Mouse (Mus musculus) forebrain, embryonic 15.5 days (tissue): ENCODE data around the gene Cfp. TPM values are rescaled to one million over a fixed set of nuclear protein-coding genes. Genes with fewer than 3 reads are reported as not detected.

Source experiments
- ATAC-seq: fragments of 200-750 bp; cut with Nextera tagmentation; replicated peaks from 2 replicates; pipeline ENCODE4 v1.8.0; 2017; ENCODE audit warnings: mild to moderate bottlenecking, moderate TSS enrichment, moderate library complexity
- H3K27ac ChIP-seq: fragments of 300-500 bp; sonication (generic); replicated peaks from 2 replicates; pipeline ENCODE4 v1.5.1; 2015; ENCODE audit warnings: mild to moderate bottlenecking, inconsistent platforms
- H3K27me3 ChIP-seq: fragments of 300-500 bp; sonication (generic); 2 replicates; pipeline ENCODE4 v1.6.1; 2015; ENCODE audit warnings: inconsistent platforms
- H3K36me3 ChIP-seq: fragments of 300-500 bp; sonication (generic); 2 replicates; pipeline ENCODE4 v1.6.1; 2015; ENCODE audit warnings: mild to moderate bottlenecking, inconsistent platforms
- H3K4me1 ChIP-seq: fragments of 300-500 bp; sonication (generic); 2 replicates; pipeline ENCODE4 v1.6.1; 2015; ENCODE audit warnings: inconsistent platforms
- H3K4me2 ChIP-seq: fragments of 300-500 bp; sonication (generic); replicated peaks from 2 replicates; pipeline ENCODE4 v1.6.1; 2015; ENCODE audit warnings: mild to moderate bottlenecking, inconsistent platforms
- H3K4me3 ChIP-seq: fragments of 300-500 bp; sonication (generic); 2 replicates; pipeline ENCODE4 v1.5.1; 2015; ENCODE audit warnings: mild to moderate bottlenecking, inconsistent platforms
- H3K9ac ChIP-seq: fragments of 300-500 bp; sonication (generic); replicated peaks from 2 replicates; pipeline ENCODE4 v1.6.1; 2015; ENCODE audit warnings: mild to moderate bottlenecking, inconsistent platforms
- H3K9me3 ChIP-seq: fragments of 300-500 bp; sonication (generic); 2 replicates; pipeline ENCODE4 v1.6.1; 2016; ENCODE audit warnings: inconsistent platforms
- WGBS: fragments of 180-500 bp; shearing (Covaris S2); methylation state at CpG from one replicate; pipeline ENCODE4 v1.1.7; 2015; ENCODE audit warnings: mixed read lengths; 5-methylcytosine and 5-hydroxymethylcytosine counted together
- polyA plus RNA-seq: library from polyadenylated mRNA; unstranded; fragments of >200 nt; fragmentation: Nextera tagmentation; extraction: Ambion mirVana; gene quantifications from 2 replicates; pipeline ENCODE4 v1.2.1, GENCODE M21; 2015

The Cfp gene
- polyA plus RNA-seq, 1 experiment from 2014 or later = 6.3 TPM

GRCm38 (mm10) chrX:20920249-20920843 lies 11.0 kb downstream of the Cfp start:
- H3K36me3 ChIP-seq = no peaks in the 10 kb centered on the region
- no peaks in the 10 kb centered on the region for H3K9me3 ChIP-seq
- H3K4me2 ChIP-seq = peak overlapping the region; percentile 60
- H3K27me3 ChIP-seq = no peaks in the 10 kb centered on the region
- ATAC-seq = peak; percentile 65
- peak overlapping the region; percentile 64 for H3K4me3 ChIP-seq
- peaks cover 10% of the 10 kb centered on the region; the same call in 1 of the 2 replicates for H3K4me1 ChIP-seq
- peak overlapping the region; percentile 79 for H3K27ac ChIP-seq
- peak overlapping the region; percentile 59 for H3K9ac ChIP-seq
- 17% methylated on average over 49 of the region's 49 CpGs for WGBS

GRCm38 (mm10) chrX:20915075-20915474 lies 16.3 kb downstream of the Cfp start:
- H3K27ac ChIP-seq = no peak overlapping the region
- H3K27me3 ChIP-seq = no peaks in the 10 kb centered on the region
- H3K4me3 ChIP-seq = no peak overlapping the region
- peaks cover 7% of the 10 kb centered on the region; the same call in 1 of the 2 replicates for H3K4me1 ChIP-seq
- ATAC-seq = no peak
- H3K4me2 ChIP-seq = no peak overlapping the region
- no peaks in the 10 kb centered on the region for H3K9me3 ChIP-seq
- H3K9ac ChIP-seq = no peak overlapping the region
- no peaks in the 10 kb centered on the region for H3K36me3 ChIP-seq

DNA sequence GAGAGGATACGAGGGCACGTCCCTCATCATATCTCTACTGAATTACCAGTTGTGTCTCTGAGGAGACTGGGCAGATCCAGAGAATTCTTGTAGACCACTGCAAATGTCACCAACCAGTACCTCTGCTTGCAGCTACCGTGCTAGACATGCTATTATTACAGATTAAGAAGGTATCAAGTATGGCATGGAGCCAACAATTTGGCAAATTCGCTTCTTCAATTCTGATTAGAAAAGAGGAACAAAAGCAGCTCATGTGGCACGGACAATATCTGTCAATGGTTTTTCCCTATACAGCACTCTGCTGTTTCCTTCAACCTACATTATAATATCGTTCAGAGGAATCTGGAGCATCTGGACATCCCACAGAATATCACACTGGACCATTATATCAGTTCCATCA lies 17.6 kb downstream of the Cfp start:
- no peak overlapping the region for H3K27ac ChIP-seq
- no peak overlapping the region for H3K4me2 ChIP-seq
- 0 out of 2 replicates have a peak, but pooled peaks cover 2% of the 10 kb centered on the region for H3K36me3 ChIP-seq
- no peaks in the 10 kb centered on the region for H3K9me3 ChIP-seq
- no peaks in the 10 kb centered on the region for H3K27me3 ChIP-seq
- H3K9ac ChIP-seq = no peak overlapping the region
- H3K4me3 ChIP-seq = no peak overlapping the region
- WGBS = 82% methylated on average over 6 of the region's 6 CpGs
- no peak for ATAC-seq
- H3K4me1 ChIP-seq = 0 out of 2 replicates have a peak, but pooled peaks cover 2% of the 10 kb centered on the region

DNA sequence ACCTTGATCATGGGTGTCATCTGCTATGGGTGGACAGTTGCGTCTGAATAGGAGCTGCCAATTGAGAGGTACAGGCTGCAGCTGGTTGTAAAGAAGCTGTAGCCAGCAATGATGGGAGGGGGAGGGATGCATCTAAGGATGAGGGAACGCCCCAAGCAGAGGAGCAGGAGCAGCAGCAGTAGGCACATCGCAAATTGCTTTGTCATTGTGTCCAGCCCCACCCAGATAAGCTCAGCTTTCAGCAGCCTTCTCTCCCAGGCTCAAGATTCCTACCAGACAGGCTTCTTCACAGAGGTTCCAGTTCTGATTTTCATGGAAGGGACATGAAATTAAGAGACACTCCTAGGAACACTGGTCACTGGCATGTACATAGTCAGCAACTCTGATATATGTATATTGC lies 21.3 kb downstream of the Cfp start:
- no peaks in the 10 kb centered on the region for H3K4me1 ChIP-seq
- H3K9me3 ChIP-seq = no peaks in the 10 kb centered on the region
- 51% methylated on average over 3 of the region's 3 CpGs for WGBS
- ATAC-seq = no peak
- H3K27ac ChIP-seq = no peak overlapping the region
- H3K36me3 ChIP-seq = peaks cover 8% of the 10 kb centered on the region; the same call in 1 of the 2 replicates
- H3K9ac ChIP-seq = no peak overlapping the region
- H3K4me3 ChIP-seq = no peak overlapping the region
- no peak overlapping the region for H3K4me2 ChIP-seq
- H3K27me3 ChIP-seq = no peaks in the 10 kb centered on the region

Other genes with a start within 250 kb of the Cfp start
- 133 and 137 TPM in 2 replicates for gene Cdk16, start 243.6 kb downstream of the Cfp start, polyA plus RNA-seq
- 85.3 and 86.6 TPM in 2 replicates for gene Usp11, start 227.6 kb downstream of the Cfp start, polyA plus RNA-seq
- gene Araf, start 133.7 kb downstream of the Cfp start, polyA plus RNA-seq = 224 and 234 TPM in 2 replicates
- gene Timp1, start 61.4 kb downstream of the Cfp start, polyA plus RNA-seq = 2.4 and 2.9 TPM in 2 replicates
- gene Syn1, start 10.6 kb downstream of the Cfp start, polyA plus RNA-seq = 31.9 and 35.8 TPM in 2 replicates
- gene Elk1, start 19.1 kb upstream of the Cfp start, polyA plus RNA-seq = 23.4 and 26.5 TPM in 2 replicates
- gene Uxt, start 30.5 kb upstream of the Cfp start, polyA plus RNA-seq = 43.3 and 44.8 TPM in 2 replicates
- 9.1 and 9.7 TPM in 2 replicates for gene Zfp182, start 130.8 kb upstream of the Cfp start, polyA plus RNA-seq
- not detected in 2 replicates for gene Spaca5, start 136.9 kb upstream of the Cfp start, polyA plus RNA-seq
- 2.3 and 3.5 TPM in 2 replicates for gene Zfp300, start 158.0 kb upstream of the Cfp start, polyA plus RNA-seq
- not detected in 2 replicates for gene Ssxa1, start 184.3 kb upstream of the Cfp start, polyA plus RNA-seq
- gene Gm21876, start 244.1 kb upstream of the Cfp start, polyA plus RNA-seq = not detected in 2 replicates